In the genomic region with DNA sequence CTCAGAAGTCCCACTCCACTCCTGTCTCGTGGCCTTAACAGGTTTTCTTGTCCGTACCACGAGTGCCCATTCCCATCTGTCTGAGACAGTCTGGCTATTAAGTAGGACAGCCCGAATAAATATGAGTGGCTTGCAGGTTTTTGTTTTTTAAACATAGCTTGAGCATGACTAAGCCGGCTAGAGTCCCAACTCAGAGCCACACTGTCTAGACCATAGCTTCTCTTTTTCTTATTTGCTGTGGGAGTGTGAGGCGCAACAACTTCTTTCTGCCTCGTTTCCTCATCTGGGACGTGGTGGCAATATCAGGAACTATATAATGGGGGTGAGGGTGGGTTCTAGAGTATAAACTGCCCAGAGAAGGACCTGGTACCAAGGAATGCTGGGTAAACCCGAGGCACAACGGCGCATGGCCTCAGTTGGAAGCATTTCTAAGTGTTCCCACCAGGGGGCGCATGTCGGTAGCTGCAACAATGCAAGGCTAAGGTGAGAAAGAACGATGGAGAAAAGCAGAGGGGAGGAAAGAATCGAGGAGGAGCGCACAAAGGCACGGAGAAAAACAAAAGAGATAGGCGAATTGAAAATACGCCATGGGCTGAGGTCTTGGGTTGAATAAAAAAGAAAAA, we compare ENCODE assay signal across 9 mouse cellular contexts. TPM values are rescaled to one million over a fixed set of nuclear protein-coding genes. Genes with fewer than 3 reads are reported as not detected.
A peak's percentile ranks its signal among the peaks of the same experiment; 100 is the strongest.
DNase-seq lines count a peak whose midpoint lies in the region; ATAC-seq and TF ChIP-seq lines count a peak whose summit lies in the region.
"Had no signal": no experiment of that assay in that cellular context is flagged by ENCODE, and none has a peak within 500 bp of the region (broad histone marks: within the 10 kb centered on the region; RNA-seq: fewer than 3 reads in every experiment).

No protein-coding gene starts in this region.

- DNase-seq in heart, adult 18-20 months: peak; percentile 68 to 86
- peak; percentile 84 for DNase-seq in embryo, embryonic 9.5 days (ENCODE audit: extremely low spot score)
- peak; percentile 79 for DNase-seq in kidney, adult 2 months
- DNase-seq in limb, embryonic 14.5 days (ENCODE audit: low spot score): peak; percentile 65
- DNase-seq in natural killer cell, adult 2 months (ENCODE audit: low spot score in 2 of 2): peak; percentile 33 to 61
- DNase-seq in splenic B cell, adult 2 months (ENCODE audit: low read depth, low spot score): peak; percentile 73

- H3K4me1 ChIP-seq in heart, embryonic 11.5 days (ENCODE audit: control insufficient read depth, insufficient read depth, low read length): peaks cover 9% of the 10 kb centered on the region; the same call in 1 of the 2 replicates
- H3K4me1 ChIP-seq in kidney, adult 2 months (ENCODE audit: control insufficient read depth, insufficient read depth, low read length): no peaks in the 10 kb centered on the region
- no peaks in the 10 kb centered on the region for H3K4me1 ChIP-seq in limb, embryonic 14.5 days (ENCODE audit: control insufficient read depth, insufficient read depth, low read length)

- H3K4me2 ChIP-seq in heart, embryonic 11.5 days: no peak overlapping the region; the same call in 1 of the 2 replicates
- no peak overlapping the region for H3K4me2 ChIP-seq in limb, embryonic 14.5 days (replicated peaks; ENCODE audit: low read depth, low read length, severe bottlenecking)

- peak; percentile 90 for TF ChIP-seq CTCF in kidney, adult 2 months (conservative IDR thresholded peaks at IDR 0.05; ENCODE audit: insufficient read depth, insufficient read length, low read depth, low read length)

- H3K4me3 ChIP-seq in heart, embryonic 11.5 days (ENCODE audit: low read depth, low read length): no peak overlapping the region
- H3K4me3 ChIP-seq in kidney, adult 2 months (ENCODE audit: insufficient read depth, low read depth, low read length): no peak overlapping the region
- no peak overlapping the region for H3K4me3 ChIP-seq in limb, embryonic 14.5 days (replicated peaks; ENCODE audit: low read length)

- 34% methylated on average over 19 of the region's 19 CpGs for WGBS in heart, embryonic 11.5 days (ENCODE audit: insufficient replicate concordance)
- 29% methylated on average over 19 of the region's 19 CpGs for WGBS in kidney, adult 2 months
- WGBS in limb, embryonic 14.5 days: 37% methylated on average over 19 of the region's 19 CpGs

- peaks cover 4% of the 10 kb centered on the region; the same call in 1 of the 2 replicates for H3K27me3 ChIP-seq in heart, embryonic 11.5 days (ENCODE audit: control insufficient read depth, insufficient read depth, low read length)
- no peaks in the 10 kb centered on the region for H3K27me3 ChIP-seq in kidney, adult 2 months (replicated peaks; ENCODE audit: control insufficient read depth, insufficient read depth, low read length)
- no peaks in the 10 kb centered on the region for H3K27me3 ChIP-seq in limb, embryonic 14.5 days (ENCODE audit: control insufficient read depth, insufficient read depth, low read length)
- no peaks in the 10 kb centered on the region for H3K27me3 ChIP-seq in splenic B cell, adult 2 months (ENCODE audit: control insufficient read depth, insufficient read depth, low read length, poor library complexity, severe bottlenecking)

- H3K9me3 ChIP-seq in heart, embryonic 11.5 days (replicated peaks; ENCODE audit: control insufficient read depth, low read length): no peaks in the 10 kb centered on the region
- no peaks in the 10 kb centered on the region for H3K9me3 ChIP-seq in limb, embryonic 14.5 days (ENCODE audit: control insufficient read depth, low read length)

- ATAC-seq in heart, embryonic 11.5 days (replicated peaks; ENCODE audit: insufficient number of reproducible peaks, low FRiP score, low TSS enrichment): no peak
- peak; percentile 94 for ATAC-seq in granulocyte monocyte progenitor cell, adult 5-6 weeks (replicated peaks; ENCODE audit: poor library complexity, severe bottlenecking)
- ATAC-seq in limb, embryonic 14.5 days (ENCODE audit: low FRiP score, low read depth): peak; percentile 65; the same call in 1 of the 2 replicates

- no peaks in the 10 kb centered on the region for H3K36me3 ChIP-seq in heart, embryonic 11.5 days (ENCODE audit: control insufficient read depth, insufficient read depth, low read length)
- H3K36me3 ChIP-seq in kidney, adult 2 months (ENCODE audit: control insufficient read depth, insufficient read depth, low read length): no peaks in the 10 kb centered on the region
- no peaks in the 10 kb centered on the region for H3K36me3 ChIP-seq in limb, embryonic 14.5 days (ENCODE audit: control insufficient read depth, insufficient read depth, low read length)
- H3K36me3 ChIP-seq in splenic B cell, adult 2 months (ENCODE audit: control insufficient read depth, insufficient read depth, low read length, poor library complexity, severe bottlenecking): no peaks in the 10 kb centered on the region
- H3K36me3 ChIP-seq: G1E had no signal

- H3K9ac ChIP-seq in heart, embryonic 11.5 days (ENCODE audit: low read depth, low read length): no peak overlapping the region
- no peak overlapping the region for H3K9ac ChIP-seq in limb, embryonic 14.5 days (ENCODE audit: low read depth, low read length, severe bottlenecking)

- H3K27ac ChIP-seq in heart, embryonic 11.5 days (ENCODE audit: low read depth, low read length): no peak overlapping the region
- H3K27ac ChIP-seq in kidney, adult 2 months (ENCODE audit: insufficient read depth, low read depth, low read length): no peak overlapping the region
- H3K27ac ChIP-seq in limb, embryonic 14.5 days (replicated peaks; ENCODE audit: low read depth, low read length): no peak overlapping the region

- TF ChIP-seq POLR2A in kidney, adult 2 months (IDR thresholded peaks at IDR 0.05; ENCODE audit: low read depth, low read length): no peak
- no peak for TF ChIP-seq POLR2A in limb, embryonic 14.5 days (IDR thresholded peaks at IDR 0.05; ENCODE audit: borderline replicate concordance, extremely low read depth, insufficient read depth, insufficient read length)

RNA-seq across cellular contexts. Expression of a gene that starts 5.1 kb away (rescaled TPM):
- total RNA-seq in heart, adult 18-20 months (2021): not detected
- polyA plus RNA-seq in heart, embryonic 11.5 days (2014; fragmentation: Nextera tagmentation; extraction: Ambion mirVana): not detected in 2 replicates
- not detected in 2 replicates for total RNA-seq in granulocyte monocyte progenitor cell, adult 5-6 weeks (2014; fragmentation: Nextera tagmentation)
- not detected in 2 replicates for total RNA-seq in granulocyte monocyte progenitor cell, adult 5-6 weeks (2017)
- polyA plus RNA-seq in kidney, adult 2 months (2012; rRNA removed): not detected in 2 replicates
- not detected in 2 replicates for polyA plus RNA-seq in limb, embryonic 14.5 days (2012; rRNA removed)
- not detected in 2 replicates for polyA plus RNA-seq in limb, embryonic 14.5 days (2014; fragmentation: Nextera tagmentation; extraction: Ambion mirVana)
- total RNA-seq: G1E had no signal
- polyA plus RNA-seq: G1E had no signal

RNA-seq across cellular contexts. Expression of a gene that starts 53.1 kb away (rescaled TPM):
- total RNA-seq in heart, adult 18-20 months (2021): 10 to 100 TPM in 1 of 2 experiments, 1 to 10 TPM in 1; 8.5 to 16.1 TPM
- 6.5 and 8.1 TPM in 2 replicates for polyA plus RNA-seq in heart, embryonic 11.5 days (2014; fragmentation: Nextera tagmentation; extraction: Ambion mirVana)
- 0.17 TPM in 1 of 2 replicates, not detected in the other for total RNA-seq in granulocyte monocyte progenitor cell, adult 5-6 weeks (2014; fragmentation: Nextera tagmentation)
- not detected in 2 replicates for total RNA-seq in granulocyte monocyte progenitor cell, adult 5-6 weeks (2017)
- 39.0 and 39.5 TPM in 2 replicates for polyA plus RNA-seq in kidney, adult 2 months (2012; rRNA removed)
- polyA plus RNA-seq in limb, embryonic 14.5 days (2012; rRNA removed): 0.82 and 0.91 TPM in 2 replicates
- 1.4 and 2.5 TPM in 2 replicates for polyA plus RNA-seq in limb, embryonic 14.5 days (2014; fragmentation: Nextera tagmentation; extraction: Ambion mirVana)
- total RNA-seq: G1E had no signal
- polyA plus RNA-seq: G1E had no signal
